Mouse (Mus musculus) brain, embryonic 14.5 days (tissue): Measurements from ENCODE around the gene Taf8.

ENCODE experiments used
- CTCF ChIP-seq: fragments of 200-500 bp; IDR thresholded peaks from 2 replicates; pipeline ENCODE4 v1.5.1; 2012; ENCODE audit warnings: inconsistent platforms, mild to moderate bottlenecking, moderate library complexity, borderline replicate concordance; ENCODE audit not compliant: insufficient read depth, insufficient read length; ENCODE audit errors: extremely low read depth
- POLR2A ChIP-seq: fragments of 200-500 bp; IDR thresholded peaks from 2 replicates; pipeline ENCODE4 v1.6.1; 2012; ENCODE audit warnings: mild to moderate bottlenecking, inconsistent platforms, borderline replicate concordance; ENCODE audit not compliant: poor library complexity, insufficient read depth, insufficient read length, severe bottlenecking; ENCODE audit errors: extremely low read depth

GRCm38 (mm10) chr17:47516232-47516631, 14.1 kb upstream of the Taf8 start:
- peak; percentile 6; the same call in 1 of the 2 replicates for TF ChIP-seq CTCF
- no peak for TF ChIP-seq POLR2A
